Mouse (Mus musculus): ENCODE measurements around the gene Rab10.

DNA sequence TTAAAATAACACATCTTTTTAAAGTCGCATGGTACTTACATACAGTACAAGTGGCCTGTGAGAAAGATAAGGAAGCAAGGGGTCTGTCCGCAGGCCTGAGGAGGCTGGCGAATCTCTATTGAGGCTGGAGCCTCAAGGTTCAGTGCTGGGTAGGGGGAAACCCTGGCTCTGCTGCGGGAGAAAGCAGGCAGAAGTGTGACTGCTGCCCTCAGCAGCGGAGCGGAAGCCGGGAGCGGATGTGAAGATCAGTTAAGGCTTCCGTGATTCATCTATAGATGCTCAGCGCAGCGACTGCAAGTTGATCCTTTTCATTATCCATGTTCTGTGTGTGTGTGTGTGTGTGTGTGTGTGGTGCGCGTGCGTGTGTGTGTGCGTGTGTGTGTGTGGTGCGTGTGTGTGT is 47.1 kb upstream of the Rab10 start:
- TF ChIP-seq CTCF (IDR thresholded peaks at IDR 0.05; ENCODE audit: low read depth) (no peak), EP300 (IDR thresholded peaks at IDR 0.05; ENCODE audit: low read depth) (no peak)
